Mouse (Mus musculus) lung, postnatal 10 days (tissue): Measurements from ENCODE around the gene Cnp.
A peak's percentile ranks its signal among the peaks of the same experiment; 100 is the strongest.
"Not testable (repeated sequence)": the region's sequence is repeated elsewhere in the genome, so short reads cannot be mapped to it uniquely, and the experiment has no call there.

Experiments used
- DNase-seq: peaks from one replicate; pipeline ENCODE4 v3.0.0; 2021

The Cnp gene

DNA sequence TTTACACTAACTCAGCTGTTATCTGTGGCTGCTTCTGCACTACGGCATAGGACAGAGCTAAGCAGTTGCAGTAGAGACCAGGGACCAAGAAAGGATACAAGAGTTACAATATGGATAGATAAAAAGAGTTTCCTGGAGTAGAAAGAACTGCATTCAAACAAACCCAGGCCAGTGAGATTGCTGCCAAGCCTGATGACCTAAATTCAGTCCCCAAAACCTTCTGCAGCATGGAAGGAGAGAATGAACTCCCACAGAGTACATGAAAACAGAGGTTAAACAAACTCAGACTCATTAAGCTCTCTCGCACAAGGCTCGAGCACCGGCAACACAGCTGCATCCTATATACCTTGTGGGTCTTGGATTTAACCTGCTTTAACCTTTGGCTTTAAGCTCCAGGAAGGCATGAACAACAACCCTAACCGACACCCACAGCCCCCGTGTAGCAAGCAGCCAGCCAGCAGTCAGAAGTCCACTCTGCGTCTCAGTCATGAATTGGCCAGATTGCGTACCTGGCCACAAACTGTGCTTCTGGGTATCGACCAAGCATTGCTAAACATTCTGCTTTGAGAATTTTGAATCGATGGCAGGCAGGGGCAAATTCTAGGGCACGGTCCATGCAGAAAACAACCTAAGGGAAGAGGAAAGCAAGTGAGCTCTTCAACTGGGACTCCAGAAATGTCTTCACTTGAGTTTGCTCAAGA is 17.8 kb downstream of the Cnp start:
- no peak for DNase-seq

- no peak for DNase-seq
These were observed 19.9 kb downstream of the Cnp start for GRCm38 (mm10) chr11:100594608-100595007.

- no peak for DNase-seq
These were observed 20.8 kb downstream of the Cnp start for GRCm38 (mm10) chr11:100595533-100595932.

DNA sequence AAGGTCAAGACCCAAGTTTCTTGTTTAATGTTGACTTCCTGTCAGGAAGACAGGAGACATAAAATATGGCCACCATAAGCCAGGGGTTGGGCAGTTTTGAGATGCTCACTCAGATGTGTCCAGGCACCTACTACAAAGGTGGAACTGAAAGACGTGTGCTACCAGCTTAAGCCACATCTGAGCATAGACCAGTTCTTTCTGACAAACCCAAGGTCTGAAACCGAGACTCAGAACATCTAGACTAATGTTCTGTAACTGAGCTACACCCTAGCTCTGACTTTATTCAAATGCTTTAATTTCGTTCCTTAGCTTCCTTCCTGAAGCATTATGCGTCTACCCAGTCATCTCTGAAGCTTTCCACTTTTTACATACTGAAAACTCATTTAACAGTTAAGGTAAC is 23.4 kb downstream of the Cnp start:
- DNase-seq, result no peak

DNA sequence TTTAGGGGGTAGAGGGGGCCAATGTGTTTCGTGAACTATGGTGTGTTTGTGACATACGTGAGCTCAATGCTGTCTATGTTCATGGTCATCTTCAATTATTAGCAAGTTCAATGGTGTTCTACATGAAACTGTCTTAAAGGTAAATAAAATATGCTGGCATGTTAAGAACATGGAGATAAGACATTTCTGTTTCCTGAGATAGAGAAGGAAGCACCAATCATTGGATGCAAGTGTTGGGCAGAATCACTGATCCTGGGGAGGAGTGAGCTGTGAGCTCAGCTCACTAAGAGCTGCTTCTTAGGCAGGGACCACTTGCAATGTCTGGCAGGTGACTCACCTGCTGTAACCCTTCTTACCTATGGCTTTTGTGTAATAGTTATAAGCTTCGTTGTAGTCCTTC is 26.7 kb downstream of the Cnp start:
- DNase-seq, result no peak

DNA sequence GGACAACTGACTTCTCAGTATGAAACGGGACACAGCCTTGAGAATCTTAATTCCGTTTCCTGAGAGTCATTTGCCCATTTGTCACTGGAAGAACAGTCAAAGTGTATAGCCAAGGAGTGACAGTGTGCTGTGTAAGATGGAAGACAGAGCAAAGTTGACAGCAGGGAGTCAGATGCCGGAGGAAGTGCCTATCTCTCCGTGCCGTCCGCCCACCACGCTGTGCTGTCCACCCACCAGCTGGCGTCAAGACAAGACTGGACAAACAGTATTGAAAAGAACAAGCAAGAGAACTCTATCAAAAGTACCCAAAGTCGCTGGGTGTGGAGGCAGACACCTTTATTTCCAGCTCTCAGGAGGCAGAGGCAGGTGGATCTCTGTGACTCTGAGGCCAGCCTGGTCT is 28.5 kb downstream of the Cnp start:
- no peak for DNase-seq

DNA sequence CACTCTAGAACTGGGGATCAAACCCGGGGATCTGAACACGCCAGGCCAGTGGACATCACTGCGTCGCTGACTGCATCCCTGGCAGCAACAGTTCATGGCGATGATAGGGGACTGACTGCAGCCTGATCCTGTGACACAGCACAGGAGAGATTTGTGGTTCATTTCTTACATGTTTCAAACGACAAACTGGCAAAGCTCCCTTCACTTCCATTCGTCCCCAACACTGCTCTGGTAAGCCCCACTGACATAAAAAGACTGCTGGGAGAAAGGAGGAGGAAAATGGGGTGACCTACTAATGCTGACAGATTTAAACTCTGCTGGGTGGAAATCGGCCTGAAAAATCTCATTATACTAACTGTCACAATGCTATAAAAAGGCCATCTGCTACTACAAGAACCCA is 29.1 kb downstream of the Cnp start:
- no peak for DNase-seq

GRCm38 (mm10) chr11:100604321-100605005 is 29.8 kb downstream of the Cnp start:
- no peak for DNase-seq

DNA sequence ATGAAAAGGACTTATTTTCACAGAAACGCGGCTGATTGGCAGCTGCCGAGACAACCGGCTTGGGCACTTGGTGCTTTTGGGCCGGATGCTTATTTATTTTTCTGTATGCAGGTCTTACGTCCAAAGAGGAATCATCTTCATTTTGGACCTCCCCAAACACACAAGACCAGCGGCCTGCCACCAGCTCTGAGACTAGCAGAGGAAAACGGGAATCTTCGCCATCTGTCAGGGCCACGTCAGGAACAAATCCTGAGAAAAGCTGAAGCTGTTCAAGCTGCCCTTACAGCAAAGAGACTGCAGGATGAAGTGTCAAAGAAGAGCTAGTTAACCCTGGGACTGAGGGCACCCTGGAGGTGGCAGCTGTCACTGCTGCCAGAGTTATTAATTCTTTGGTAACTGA is 30.7 kb downstream of the Cnp start:
- DNase-seq, result no peak

DNA sequence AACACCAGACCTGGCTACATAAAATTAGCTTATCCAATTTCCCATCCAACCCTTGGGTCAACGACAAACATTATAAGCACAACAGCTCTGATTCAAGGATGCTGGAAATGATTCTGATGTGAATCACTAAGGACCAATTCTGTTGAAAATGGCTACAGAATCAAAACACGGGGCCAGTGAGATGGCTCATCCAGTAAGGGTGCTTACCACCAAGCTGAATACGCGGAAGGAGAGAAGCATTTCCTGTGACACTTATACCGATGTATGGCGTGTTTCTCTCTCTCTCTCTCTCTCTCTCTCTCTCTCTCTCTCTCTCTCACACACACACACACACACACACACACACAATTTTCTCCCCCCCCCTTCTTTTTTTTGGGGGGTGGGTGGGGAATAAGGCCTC is 32.4 kb downstream of the Cnp start:
- no peak for DNase-seq

DNA sequence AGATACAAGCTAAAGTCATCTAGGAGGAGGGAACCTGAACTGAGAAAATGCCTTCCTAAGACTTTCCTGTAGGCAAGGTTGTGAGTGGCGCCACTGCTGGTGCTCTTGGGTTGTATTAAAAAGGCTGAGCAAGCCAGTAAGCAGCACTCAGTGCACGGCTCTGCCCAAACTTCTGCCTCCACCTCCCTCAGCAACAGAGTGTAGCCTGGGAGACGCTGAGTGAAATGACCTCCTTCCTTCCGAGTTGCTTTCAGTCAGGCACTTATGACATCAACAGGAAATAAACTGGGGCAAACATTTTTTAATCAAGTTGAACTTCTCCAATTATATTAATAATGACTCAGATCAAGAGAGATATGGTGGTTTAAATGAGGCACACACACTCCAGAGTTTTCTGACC is 34.1 kb downstream of the Cnp start:
- no peak for DNase-seq

- DNase-seq, result peak; percentile 35
These were observed 34.8 kb downstream of the Cnp start for GRCm38 (mm10) chr11:100609355-100609996.

DNA sequence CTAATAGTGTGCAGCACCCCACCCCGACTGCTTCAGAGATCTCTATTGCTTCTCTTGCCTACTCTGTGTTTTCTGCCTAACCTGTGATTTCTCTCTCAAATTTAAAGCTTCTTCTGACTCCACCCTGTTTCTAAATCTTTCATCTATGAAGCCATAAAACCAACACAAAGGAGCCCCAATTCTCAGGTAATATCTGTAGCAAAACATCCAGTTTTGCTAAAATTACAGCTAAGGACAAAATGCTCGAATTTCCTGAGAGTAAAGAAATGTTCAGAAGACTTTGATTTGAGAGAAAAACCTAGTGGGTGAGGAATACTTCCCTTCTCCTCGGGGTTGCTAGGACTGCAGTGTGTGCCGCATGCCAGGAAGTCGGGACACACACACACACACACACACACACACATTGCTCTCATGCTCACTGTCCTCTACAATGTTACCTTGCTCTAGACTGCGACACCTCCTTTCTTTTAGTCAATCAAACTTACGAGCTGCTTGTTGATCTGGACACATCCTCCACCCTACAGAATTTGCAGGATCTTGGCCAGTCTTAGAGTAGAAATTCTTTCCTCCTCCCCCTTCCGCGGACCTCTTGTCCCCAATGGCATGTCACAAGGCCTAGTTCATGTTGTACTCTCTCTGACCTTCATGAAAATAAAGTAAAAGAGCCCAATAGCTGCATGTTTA is 35.4 kb downstream of the Cnp start:
- peak; percentile 25 for DNase-seq

DNA sequence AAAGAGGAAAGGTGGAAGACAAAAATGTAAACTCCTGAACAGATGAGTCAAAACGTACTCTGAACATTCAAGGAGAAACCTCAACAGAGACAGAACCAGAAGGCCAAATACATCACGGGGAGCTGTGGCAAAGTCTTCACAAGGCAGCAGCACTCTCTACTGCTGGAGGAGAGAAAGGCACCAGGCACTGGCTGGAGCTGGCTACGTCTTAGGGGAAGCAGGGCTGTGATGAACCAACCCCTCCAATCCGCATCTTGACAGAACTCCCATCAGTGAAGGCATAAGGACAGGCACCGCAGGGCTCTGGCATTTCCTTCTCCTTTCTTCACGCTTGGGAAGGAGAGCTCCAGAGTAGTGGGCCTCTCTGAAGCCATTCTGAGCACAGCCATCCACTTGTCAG is 36.9 kb downstream of the Cnp start:
- DNase-seq, result no peak

GRCm38 (mm10) chr11:100613241-100613640 is 38.5 kb downstream of the Cnp start:
- peak; percentile 67 for DNase-seq

DNA sequence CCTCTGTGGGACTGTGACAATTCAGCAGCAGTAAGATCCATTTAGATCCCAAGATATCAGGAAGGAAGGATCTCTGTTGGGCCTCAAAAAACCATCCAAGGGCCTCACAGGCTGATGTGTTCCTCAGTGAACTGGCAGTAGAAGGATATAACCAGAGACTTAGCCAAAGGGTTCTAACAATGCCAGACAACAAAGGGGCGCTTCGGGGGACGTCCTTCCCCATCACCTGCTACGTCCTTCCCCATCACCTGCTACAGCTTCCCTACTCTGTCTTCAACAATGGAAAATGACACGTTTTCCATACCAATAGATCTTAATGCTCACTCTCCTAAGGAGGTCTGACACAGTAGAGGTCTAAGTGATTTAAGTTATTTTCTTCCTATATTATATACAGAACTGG is 41.6 kb downstream of the Cnp start:
- DNase-seq, result no peak

DNA sequence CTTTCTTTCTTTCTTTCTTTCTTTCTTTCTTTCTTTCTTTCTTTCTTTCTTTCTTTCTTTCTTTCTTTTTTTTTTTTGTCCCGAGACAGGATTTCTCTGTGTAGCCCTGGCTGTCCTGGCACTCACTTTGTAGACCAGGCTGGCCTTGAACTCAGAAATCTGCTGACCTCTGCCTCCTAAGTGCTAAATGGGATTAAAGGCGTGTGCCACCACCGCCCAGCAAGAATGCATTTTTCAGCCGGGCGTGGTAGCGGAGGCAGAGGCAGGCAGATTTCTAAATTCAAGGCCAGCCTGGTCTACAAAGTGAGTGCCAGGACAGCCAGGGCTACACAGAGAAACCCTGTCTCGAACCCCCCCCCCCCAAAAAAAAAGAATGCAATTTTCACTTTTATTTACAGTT is 42.1 kb downstream of the Cnp start:
- not testable (repeated sequence) for DNase-seq

DNA sequence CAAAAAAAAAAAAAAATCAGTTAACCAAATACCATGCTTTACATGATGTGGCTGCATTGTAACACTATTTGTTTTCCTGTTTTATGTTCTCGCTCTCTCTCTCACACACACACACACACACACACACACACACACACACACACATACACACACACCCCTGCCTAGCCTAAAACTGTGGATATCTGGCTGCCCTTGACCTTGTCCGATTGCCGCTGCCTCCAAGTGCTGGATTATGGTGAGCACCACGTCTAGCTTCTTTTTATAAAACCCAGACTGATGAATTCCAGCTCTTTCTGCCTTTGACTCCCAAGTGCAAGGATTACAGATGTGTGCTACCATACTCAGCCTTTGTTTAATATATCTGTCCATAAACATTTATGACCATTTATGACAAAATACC is 42.8 kb downstream of the Cnp start:
- no peak for DNase-seq

DNA sequence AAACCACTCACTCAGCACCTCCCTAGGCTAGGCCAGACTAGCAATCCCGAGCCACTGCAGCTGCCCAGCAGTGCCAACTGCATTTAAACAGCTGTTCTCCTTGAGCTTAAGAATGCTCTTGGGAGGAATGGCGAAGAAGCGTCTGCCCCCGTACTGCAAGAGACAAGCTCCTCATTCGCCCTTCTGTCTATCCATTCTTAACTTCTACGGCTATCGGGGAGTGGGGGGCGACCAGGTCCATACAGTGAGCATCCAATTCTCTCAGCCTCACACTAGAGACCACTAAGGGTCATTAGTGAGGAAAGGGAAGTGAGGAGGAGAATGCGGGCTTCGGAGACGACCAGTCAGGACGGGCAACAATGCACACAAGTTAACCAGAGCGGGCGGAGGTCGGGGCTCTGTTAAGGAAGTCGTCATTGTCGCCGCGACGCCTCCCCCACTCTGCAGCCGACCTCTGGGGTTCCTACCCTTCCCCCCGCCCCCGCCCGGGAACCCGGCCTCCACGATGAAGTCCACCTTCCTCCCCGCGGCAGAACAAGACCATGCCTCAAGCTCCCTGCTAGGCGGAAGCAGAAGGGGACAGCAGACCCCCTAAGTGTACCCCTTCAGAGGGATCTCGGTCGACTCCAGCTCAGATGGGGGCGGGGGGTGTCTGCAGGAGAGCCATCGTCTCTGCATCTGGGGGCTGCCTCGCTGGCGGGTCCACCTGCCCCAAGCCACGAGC is 44.2 kb downstream of the Cnp start, which contains the start of gene Nkiras2:
TSS of gene Nkiras2 (plus strand) at position 484 of the 724 bp plus-strand sequence.
- DNase-seq, result peak; percentile 85

DNA sequence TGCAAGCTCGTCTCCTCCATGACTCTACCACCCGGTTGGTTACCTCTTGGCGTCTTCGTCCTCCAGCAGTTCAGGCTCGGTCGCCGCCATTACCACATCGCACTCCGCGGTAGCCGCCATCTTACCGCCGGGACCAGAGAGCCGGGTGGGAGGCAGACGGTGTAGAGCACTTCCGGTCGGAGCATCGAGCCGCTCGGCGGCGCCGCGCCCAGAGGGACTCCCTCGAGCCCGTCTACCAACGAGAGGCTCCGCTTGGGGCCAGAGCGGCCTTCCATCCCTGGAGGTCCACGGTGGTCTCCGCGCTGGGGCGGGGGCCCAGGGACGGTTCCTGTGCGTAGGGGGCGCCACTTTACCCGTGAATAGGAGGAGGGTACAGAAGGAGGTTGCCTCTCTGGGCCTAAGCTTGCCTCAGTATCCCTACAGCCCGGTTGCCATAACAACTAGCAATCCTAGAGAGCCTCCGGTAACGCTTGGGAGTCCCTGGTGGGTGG is 44.8 kb downstream of the Cnp start:
- DNase-seq, result peak; percentile 97

- no peak for DNase-seq
These were observed 45.3 kb downstream of the Cnp start, which contains the start of gene Dnajc7 for GRCm38 (mm10) chr11:100619982-100620381. Dnajc7 (minus strand) TSS chr11:100620168.

DNA sequence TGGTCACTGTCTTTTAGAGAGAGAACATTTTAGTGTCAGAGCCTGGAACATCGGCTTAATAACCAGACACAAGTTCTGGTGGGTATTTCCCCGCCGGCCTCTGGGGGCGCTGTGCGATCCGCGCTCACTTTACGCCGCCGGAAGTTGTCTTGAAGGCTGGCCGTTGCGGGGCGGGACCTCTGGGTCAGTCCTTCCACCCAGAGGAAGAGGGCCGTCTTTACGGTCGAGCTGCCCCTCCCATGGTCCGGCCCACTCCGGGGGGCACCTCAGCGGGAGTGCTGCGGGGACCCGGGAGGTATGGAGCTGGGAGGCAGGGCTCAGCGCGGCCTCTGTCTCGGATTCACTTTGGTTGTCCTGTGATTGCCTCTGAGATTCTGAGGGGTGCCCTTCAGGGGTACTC is 48.0 kb downstream of the Cnp start:
- peak; percentile 98 for DNase-seq

DNA sequence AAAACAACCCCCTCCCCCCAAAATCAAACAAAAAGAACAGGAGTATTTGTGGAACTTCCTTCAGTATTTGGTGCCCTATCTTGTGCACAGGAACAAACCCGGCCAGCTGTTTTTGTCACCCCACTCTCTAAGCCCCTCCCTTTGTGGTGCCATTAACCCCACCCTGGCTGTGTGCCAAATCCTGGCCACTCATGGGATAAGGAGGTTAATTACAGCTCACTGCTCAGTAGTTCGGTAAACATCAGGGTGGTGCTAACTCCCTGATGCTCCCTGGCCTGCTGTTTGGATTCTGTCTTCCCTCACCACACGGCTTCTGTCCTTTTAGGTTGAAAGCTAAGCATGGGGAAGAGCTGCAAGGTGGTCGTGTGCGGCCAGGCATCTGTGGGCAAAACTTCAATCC is 49.2 kb downstream of the Cnp start:
- DNase-seq, result peak; percentile 73
